Mouse (Mus musculus): ENCODE results near the gene Fam3c. TPM values are rescaled to one million over a fixed set of nuclear protein-coding genes. Genes with fewer than 3 reads are reported as not detected.

Gene Fam3c
- polyA plus RNA-seq, 1 experiment from 2014 or later, result 62.1 TPM

DNA sequence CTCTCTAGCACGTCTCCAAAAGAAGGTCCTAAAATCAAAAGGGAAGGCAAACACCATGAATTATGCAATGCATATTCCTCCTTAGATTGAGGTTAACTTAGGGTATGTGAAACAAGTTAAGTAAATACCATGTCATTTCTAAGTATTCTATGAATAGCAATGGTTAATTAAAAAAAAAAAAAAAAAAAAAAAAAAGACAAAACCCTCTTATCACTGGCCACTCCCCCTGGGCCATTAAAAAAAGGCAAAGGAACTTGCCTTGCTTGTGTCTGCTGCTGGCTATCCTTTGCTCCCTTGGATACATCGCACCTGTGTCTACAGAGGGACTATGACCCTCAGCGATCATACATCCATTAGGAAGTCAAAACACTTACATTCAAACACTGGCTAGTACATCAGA lies 12.8 kb downstream of the Fam3c start:
- TF ChIP-seq CTCF (IDR thresholded peaks at IDR 0.05), result no peak
- in situ Hi-C loops (cut with MboI; ENCODE audit: low pct_unique_long_range_greater_than_20kb), result no loop called here
- ChIA-PET POLR2A (no interaction called here), CTCF (interaction anchor here (1.3 kb wide), 1 partner anchor 12 kb away, joined by 3 read pairs; the partner anchor contains the start of gene Fam3c)
- DNase-seq (ENCODE audit: low read depth, low spot score) (no peak), ATAC-seq (no peak)
- H3K27me3 ChIP-seq, result no peaks in the 10 kb centered on the region

DNA sequence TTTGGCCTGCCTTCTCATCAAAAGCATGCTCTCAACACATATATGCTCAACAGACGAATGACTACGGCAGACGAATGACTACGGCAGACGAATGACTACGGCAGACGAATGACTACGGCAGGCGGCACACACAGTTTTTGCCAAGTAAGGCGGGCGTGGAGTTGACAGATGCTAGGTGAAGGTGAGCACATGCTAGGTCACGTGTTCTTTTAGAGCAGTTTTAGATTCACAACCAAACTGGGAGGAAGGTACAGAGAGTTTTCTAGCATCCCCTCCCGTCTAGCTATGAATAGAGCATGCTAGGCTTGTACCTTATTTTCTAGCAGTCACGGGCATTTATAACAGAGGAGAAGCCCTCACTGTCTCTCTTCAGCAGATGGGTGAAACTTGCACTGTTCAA lies 15.3 kb downstream of the Fam3c start:
- no peaks in the 10 kb centered on the region for H3K27me3 ChIP-seq
- ChIA-PET POLR2A (no interaction called here), CTCF (no interaction called here)
- DNase-seq (ENCODE audit: low read depth, low spot score), result no peak
- no peak for ATAC-seq
- in situ Hi-C loops (cut with MboI; ENCODE audit: low pct_unique_long_range_greater_than_20kb), result no loop called here
- TF ChIP-seq CTCF (IDR thresholded peaks at IDR 0.05), result no peak

DNA sequence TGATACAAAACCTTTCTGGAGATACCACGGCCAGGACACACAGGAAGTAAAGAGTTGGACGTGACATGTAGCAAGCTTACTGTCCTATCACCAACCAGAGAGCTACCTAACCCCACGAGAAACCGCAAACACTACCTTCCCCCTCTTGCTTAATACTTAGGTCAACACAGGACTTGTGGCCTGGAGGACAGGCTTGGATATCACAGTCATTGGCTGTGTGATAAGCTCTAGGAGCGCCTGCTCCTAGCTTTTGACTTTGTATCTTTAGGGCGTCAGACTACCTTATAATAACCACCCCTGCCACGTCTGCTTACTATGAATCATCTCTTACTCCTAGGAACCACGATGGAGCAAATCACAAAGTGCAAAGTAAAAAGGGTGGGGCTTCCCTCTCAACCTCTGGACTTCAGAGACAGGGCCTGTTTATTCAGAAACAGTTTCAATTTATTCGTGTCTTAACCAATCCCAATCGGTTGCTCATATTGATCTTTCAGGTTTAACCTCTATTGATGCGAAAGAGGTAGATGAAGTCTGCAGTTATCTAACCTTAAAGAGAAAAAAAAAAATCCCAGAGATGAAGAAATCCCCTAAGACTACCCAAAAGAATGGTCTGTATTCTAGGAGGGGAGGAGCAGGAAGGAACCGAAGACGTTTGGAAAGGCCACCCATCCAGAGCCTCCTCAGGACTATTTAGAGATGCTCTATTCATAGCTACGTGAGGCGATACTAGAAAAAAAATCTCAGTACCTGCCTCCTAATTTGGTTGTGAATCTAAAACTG lies 16.1 kb downstream of the Fam3c start:
- in situ Hi-C loops (cut with MboI; ENCODE audit: low pct_unique_long_range_greater_than_20kb), result no loop called here
- CTCF ChIA-PET, result no interaction called here
- ATAC-seq (no peak), DNase-seq (ENCODE audit: low read depth, low spot score) (no peak)
- POLR2A ChIA-PET, result no interaction called here
- H3K27me3 ChIP-seq, result no peaks in the 10 kb centered on the region
- no peak for TF ChIP-seq CTCF (IDR thresholded peaks at IDR 0.05)

DNA sequence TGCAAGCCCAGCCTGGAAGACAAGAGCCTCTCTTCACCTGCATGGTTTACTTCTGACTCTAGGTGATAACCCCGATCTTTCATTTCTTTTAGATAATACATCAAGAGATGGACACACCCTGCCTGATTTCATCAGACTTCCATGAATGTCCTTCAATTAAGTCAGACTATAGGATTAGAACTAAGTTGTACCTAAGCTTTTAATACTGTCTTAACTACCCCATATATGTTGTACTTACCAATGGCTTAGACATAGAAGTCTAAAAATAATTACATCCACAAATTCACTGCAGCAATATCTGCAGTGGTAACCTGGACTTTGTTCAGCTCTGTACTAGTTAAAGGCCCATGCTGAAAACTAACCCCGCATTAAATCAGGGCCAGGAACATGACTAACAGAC lies 23.5 kb downstream of the Fam3c start:
- POLR2A ChIA-PET, result no interaction called here
- ATAC-seq, result no peak
- CTCF ChIA-PET, result interaction anchor here (1.0 to 1.2 kb wide), 2 partner anchors 14 to 16 kb away, joined by 3 read pairs; no protein-coding TSS in a partner anchor
- TF ChIP-seq CTCF (IDR thresholded peaks at IDR 0.05), result no peak
- in situ Hi-C loops (cut with MboI; ENCODE audit: low pct_unique_long_range_greater_than_20kb), result no loop called here
- no peak for DNase-seq (ENCODE audit: low read depth, low spot score)
- H3K27me3 ChIP-seq, result no peaks in the 10 kb centered on the region

DNA sequence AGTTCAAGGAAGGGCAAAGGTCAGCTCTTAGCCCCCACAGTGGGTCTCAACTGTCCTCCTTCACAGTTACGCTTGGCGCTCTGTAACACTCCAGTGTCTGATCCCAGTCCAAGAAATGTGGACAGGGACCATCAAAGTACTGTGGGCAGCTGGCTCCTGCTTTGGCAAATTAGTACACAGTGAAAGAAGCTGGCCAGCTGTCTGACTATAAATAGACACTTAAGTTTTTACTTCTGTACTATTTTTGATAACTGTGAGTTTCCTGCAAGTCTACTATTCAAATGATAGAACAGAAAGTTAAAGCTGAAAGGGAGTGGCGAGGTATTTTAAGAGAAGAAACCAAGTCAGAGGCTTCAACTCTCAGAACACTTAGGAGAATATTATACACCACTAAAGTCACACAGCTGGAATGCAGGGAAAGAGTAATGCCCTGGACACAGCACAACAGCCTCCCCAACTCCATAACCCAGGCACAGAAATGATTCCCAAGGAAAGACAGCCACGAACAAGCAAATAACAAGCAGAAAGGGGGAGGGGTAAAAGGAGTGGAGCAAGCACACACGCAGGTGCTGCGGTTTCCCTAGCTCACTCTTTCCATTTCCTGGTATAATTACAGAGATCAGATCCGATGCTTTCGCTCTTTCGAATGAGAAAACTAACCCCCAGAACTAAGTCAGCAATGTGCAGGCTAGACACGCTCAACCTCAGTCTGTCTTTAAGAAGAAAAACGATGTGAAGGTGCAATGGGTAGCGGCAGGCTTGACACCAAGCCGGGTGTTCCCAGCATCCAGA lies 25.7 kb downstream of the Fam3c start:
- in situ Hi-C loops (cut with MboI; ENCODE audit: low pct_unique_long_range_greater_than_20kb), result no loop called here
- DNase-seq (ENCODE audit: low read depth, low spot score) (no peak), ATAC-seq (no peak)
- ChIA-PET POLR2A (interaction anchor here (2.3 kb wide), 1 partner anchor 8 kb away, joined by 6 read pairs; no protein-coding TSS in a partner anchor), CTCF (interaction anchor here (2.2 kb wide), 1 partner anchor 25 kb away, joined by 10 read pairs; the partner anchor contains the start of gene Fam3c)
- no peak for TF ChIP-seq CTCF (IDR thresholded peaks at IDR 0.05)
- no peaks in the 10 kb centered on the region for H3K27me3 ChIP-seq

DNA sequence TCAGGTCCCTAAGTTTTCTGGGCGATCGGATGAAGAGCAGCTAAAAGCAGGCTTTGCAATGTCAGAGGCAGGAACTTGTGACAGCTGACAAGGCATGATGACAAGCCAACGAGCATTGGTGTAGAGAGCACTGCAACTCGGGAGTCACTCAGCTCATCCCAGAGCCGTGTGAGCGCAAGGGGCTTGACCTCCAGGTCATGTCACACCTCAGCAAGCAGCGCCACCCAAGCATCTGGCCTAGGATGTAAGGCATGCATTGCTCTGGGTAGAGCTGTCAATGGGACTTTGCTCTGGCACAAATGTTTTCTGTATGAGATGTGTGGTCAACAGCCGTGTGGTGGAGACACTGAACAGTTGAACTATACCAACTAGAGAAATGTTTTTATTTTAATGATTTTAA lies 28.1 kb downstream of the Fam3c start:
- ATAC-seq (no peak), DNase-seq (ENCODE audit: low read depth, low spot score) (no peak)
- POLR2A ChIA-PET, result interaction anchor here (2.3 kb wide), 1 partner anchor 10 kb away, joined by 6 read pairs; no protein-coding TSS in a partner anchor
- in situ Hi-C loops (cut with MboI; ENCODE audit: low pct_unique_long_range_greater_than_20kb), result loop anchor here (5.0 to 10.0 kb wide), 2 partner anchors 164 to 203 kb away; no protein-coding TSS in a partner anchor
- TF ChIP-seq CTCF (IDR thresholded peaks at IDR 0.05), result no peak
- no peaks in the 10 kb centered on the region for H3K27me3 ChIP-seq
- CTCF ChIA-PET, result interaction anchor here (5.2 kb wide), 1 partner anchor 166 kb away, joined by 52 read pairs; no protein-coding TSS in a partner anchor

DNA sequence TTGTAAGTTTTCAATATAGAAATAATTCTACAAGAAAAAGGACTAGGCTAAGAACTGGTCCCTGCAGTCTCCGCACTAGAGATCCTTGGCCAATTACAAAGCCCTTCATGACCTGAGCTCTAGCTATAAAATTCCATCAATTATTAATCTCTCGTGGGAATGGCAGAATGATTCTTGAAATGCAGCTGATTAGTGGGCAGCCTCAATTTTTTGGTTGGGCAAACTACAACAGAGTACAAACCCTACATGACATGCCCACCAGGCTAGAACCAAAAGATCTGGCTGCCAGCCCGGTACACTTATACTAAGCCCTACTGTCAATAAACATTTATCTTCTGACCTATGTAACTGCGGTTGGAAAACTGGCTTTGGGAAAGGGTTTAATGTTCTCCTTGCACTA lies 29.0 kb downstream of the Fam3c start:
- DNase-seq (ENCODE audit: low read depth, low spot score) (peak; percentile 92), ATAC-seq (peak; percentile 82)
- no peak for TF ChIP-seq CTCF (IDR thresholded peaks at IDR 0.05)
- no peaks in the 10 kb centered on the region for H3K27me3 ChIP-seq
- ChIA-PET CTCF (interaction anchor here (1.0 to 5.2 kb wide), 6 partner anchors 22 to 206 kb away, joined by 3 to 52 read pairs (median 13); partner anchors contain the start of gene Fam3c), POLR2A (interaction anchor here (1.1 kb wide), 1 partner anchor 22 kb away, joined by 5 read pairs; no protein-coding TSS in a partner anchor)
- in situ Hi-C loops (cut with MboI; ENCODE audit: low pct_unique_long_range_greater_than_20kb), result loop anchor here (5.0 to 10.0 kb wide), 2 partner anchors 165 to 202 kb away; no protein-coding TSS in a partner anchor

DNA sequence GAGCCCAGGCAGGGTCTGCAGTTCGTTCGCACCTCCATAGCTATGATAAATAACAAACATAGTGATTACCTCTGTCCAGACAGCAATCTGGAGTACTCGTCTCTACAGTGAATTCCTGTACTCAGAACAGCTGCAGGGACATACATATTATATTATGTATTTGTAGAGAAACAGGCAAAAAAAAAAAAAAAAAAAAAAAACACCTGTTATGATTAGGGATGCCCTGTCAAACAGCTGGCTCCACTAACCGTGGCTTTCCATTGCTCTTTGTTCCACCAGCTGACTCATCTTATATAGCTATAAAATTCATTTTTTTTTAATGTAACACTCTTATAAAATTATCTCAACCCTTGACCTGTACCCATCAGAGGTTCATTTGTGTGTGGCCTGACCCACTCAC lies 29.8 kb downstream of the Fam3c start:
- no peak for DNase-seq (ENCODE audit: low read depth, low spot score)
- ChIA-PET POLR2A (interaction anchor here (0.6 to 1.0 kb wide), 3 partner anchors 18 to 194 kb away, joined by 4 to 14 read pairs (median 4); no protein-coding TSS in a partner anchor), CTCF (interaction anchor here (1.0 to 5.2 kb wide), 11 partner anchors 9 to 205 kb away, joined by 3 to 52 read pairs (median 5); partner anchors contain the start of gene Fam3c)
- no peaks in the 10 kb centered on the region for H3K27me3 ChIP-seq
- in situ Hi-C loops (cut with MboI; ENCODE audit: low pct_unique_long_range_greater_than_20kb), result loop anchor here (5.0 to 10.0 kb wide), 2 partner anchors 166 to 201 kb away; no protein-coding TSS in a partner anchor
- TF ChIP-seq CTCF (IDR thresholded peaks at IDR 0.05), result no peak
- ATAC-seq, result no peak

DNA sequence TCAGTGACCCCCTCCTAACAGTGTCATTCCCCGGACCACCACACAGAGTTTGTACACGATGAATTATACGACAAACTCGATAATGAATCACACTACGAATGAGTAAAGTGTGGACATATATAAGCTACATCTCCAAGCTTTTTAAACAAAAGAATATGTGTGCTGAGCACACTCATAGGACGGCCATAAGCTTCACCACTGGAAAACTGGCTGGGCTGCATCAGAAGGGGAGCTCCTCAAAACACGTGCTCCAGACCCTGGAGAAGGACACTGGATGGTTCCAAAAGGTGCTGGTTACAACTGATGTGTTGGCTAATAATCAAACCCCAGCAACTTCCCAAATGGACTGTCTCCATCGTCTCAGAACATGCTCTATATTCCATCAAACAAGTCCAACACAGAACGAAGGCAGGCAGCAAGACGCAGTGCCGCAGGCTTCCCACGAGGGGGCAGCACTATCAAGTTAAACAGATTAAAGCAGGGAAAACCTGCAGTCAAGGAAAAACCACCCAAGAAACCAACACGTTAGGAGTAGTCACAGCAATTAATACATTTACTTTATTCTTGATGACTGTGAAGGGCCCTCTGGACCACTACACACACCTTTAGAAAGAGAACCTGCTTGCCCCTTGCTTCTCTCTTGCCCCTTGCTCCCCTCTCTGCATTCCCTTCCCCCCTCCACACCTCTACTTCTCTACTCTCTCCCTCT lies 30.5 kb downstream of the Fam3c start:
- TF ChIP-seq CTCF (IDR thresholded peaks at IDR 0.05), result peak; percentile 92
- in situ Hi-C loops (cut with MboI; ENCODE audit: low pct_unique_long_range_greater_than_20kb), result loop anchor here (5.0 to 10.0 kb wide), 2 partner anchors 167 to 201 kb away; no protein-coding TSS in a partner anchor
- DNase-seq (ENCODE audit: low read depth, low spot score), result no peak
- no peaks in the 10 kb centered on the region for H3K27me3 ChIP-seq
- peak; percentile 28 for ATAC-seq
- ChIA-PET POLR2A (interaction anchor here (0.7 to 1.0 kb wide), 3 partner anchors 162 to 194 kb away, joined by 3 to 14 read pairs (median 4); no protein-coding TSS in a partner anchor), CTCF (interaction anchor here (0.7 to 5.2 kb wide), 14 partner anchors 9 to 204 kb away, joined by 3 to 52 read pairs (median 6); partner anchors contain the start of gene Fam3c)

DNA sequence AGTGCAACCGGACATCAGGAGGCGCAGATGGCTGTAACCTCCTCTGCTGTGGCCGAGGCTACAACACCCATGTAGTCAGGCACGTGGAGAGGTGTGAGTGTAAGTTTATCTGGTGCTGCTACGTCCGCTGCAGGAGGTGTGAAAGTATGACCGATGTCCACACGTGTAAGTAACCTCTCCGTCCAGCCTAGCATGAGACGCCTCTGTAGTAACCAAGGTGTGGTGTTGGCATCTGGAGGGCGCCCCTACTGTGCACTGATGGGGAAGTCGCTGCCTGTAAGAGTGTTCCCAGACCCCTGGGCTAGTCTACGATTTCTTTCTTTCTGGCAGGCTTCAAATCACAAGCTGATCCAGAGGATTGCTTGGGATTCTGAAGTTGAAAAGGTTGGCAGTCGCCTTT lies 58.0 kb downstream of the Fam3c start:
- DNase-seq (ENCODE audit: low read depth, low spot score), result no peak
- POLR2A ChIA-PET, result no interaction called here

More for the DNA sequence above, 58.0 kb downstream of the Fam3c start:
- CTCF ChIA-PET, result no interaction called here
- ATAC-seq, result no peak
- no peak for TF ChIP-seq CTCF (IDR thresholded peaks at IDR 0.05)
- in situ Hi-C loops (cut with MboI; ENCODE audit: low pct_unique_long_range_greater_than_20kb), result no loop called here
- no peaks in the 10 kb centered on the region for H3K27me3 ChIP-seq
